In the genomic region with DNA sequence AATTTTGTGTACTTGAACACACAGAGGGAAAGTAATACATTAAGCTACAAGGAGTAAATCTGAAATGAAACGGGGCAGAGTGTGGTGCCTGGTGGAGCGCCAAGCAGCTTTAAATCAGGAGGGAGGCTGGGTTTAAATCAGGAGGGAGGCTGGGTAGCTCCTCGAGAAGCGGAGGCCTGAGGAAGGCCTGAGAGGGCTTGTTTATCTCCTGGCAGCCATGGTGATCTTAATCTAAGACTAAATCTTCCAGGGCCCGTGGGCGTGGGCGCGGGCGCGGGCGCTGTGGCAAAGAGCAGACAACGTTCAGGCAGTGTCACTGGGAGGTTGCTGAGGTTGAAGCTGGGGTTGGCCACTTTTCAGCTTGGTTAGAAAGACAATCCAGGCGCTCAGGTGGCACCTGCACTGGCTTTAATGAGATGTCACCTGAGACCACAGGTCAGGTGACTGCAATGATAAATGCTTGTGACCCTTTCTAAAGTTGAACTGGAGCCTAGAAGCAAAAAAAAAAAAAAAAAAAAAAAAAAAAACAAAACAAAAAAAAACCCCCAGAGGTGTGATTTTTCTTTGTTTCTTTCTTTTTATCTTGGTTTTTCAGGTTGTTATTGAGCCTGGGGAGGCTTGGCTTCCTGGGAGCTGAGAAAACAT, we compare ENCODE assay signal across 11 mouse cellular contexts. TPM values are rescaled to one million over a fixed set of nuclear protein-coding genes. Genes with fewer than 3 reads are reported as not detected.
DNase-seq lines count a peak whose midpoint lies in the region; ATAC-seq and TF ChIP-seq lines count a peak whose summit lies in the region.
"Had no signal": no experiment of that assay in that cellular context is flagged by ENCODE, and none has a peak within 500 bp of the region (broad histone marks: within the 10 kb centered on the region; RNA-seq: fewer than 3 reads in every experiment).

No protein-coding gene starts in this region.

- H3K36me3 ChIP-seq in hindbrain, embryonic 13.5 days, result no peaks in the 10 kb centered on the region
- H3K36me3 ChIP-seq: embryonic facial prominence, embryonic 13.5 days; lung, embryonic 15.5 days had no signal

- H3K4me1 ChIP-seq in hindbrain, embryonic 13.5 days (replicated peaks), result peaks cover 25% of the 10 kb centered on the region
- H3K4me1 ChIP-seq in olfactory bulb, adult 2 months (ENCODE audit: control insufficient read depth, insufficient read depth, low read length), result peaks cover 10% of the 10 kb centered on the region
- H3K4me1 ChIP-seq: lung, embryonic 15.5 days had no signal

- no peak for ATAC-seq in hindbrain, embryonic 13.5 days (ENCODE audit: low FRiP score)

- WGBS in hindbrain, embryonic 13.5 days, result 59% methylated on average over 13 of the region's 13 CpGs
- WGBS in olfactory bulb, adult 2 months, result 46% methylated on average over 13 of the region's 13 CpGs

- H3K27me3 ChIP-seq in hindbrain, embryonic 13.5 days, result no peaks in the 10 kb centered on the region
- H3K27me3 ChIP-seq: embryonic facial prominence, embryonic 13.5 days; lung, embryonic 15.5 days had no signal

- H3K4me2 ChIP-seq in hindbrain, embryonic 13.5 days, result no peak overlapping the region
- H3K4me2 ChIP-seq: embryonic facial prominence, embryonic 13.5 days; lung, embryonic 15.5 days had no signal

- no peak for TF ChIP-seq CTCF in layer of hippocampus, adult 2 months (conservative IDR thresholded peaks at IDR 0.05)
- no peak for TF ChIP-seq CTCF in olfactory bulb, adult 2 months (IDR thresholded peaks at IDR 0.05; ENCODE audit: insufficient read depth, low read depth, low read length)

- H3K9me3 ChIP-seq in hindbrain, embryonic 13.5 days, result no peaks in the 10 kb centered on the region
- H3K9me3 ChIP-seq: embryonic facial prominence, embryonic 13.5 days; lung, embryonic 15.5 days had no signal

- no peak overlapping the region for H3K4me3 ChIP-seq in layer of hippocampus, adult 2 months
- H3K4me3 ChIP-seq in hindbrain, embryonic 13.5 days, result no peak overlapping the region
- no peak overlapping the region for H3K4me3 ChIP-seq in olfactory bulb, adult 2 months (ENCODE audit: insufficient read depth, low read depth, low read length)
- H3K4me3 ChIP-seq: embryonic facial prominence, embryonic 13.5 days; lung, embryonic 15.5 days had no signal

- H3K27ac ChIP-seq in layer of hippocampus, adult 2 months, result peak overlapping the region; percentile 59; the same call in 1 of the 2 replicates
- H3K27ac ChIP-seq in hindbrain, embryonic 13.5 days, result peak overlapping the region; percentile 48; the same call in 1 of the 2 replicates
- H3K27ac ChIP-seq in olfactory bulb, adult 2 months (ENCODE audit: insufficient read depth, low read depth, low read length), result peak overlapping the region; percentile 12; the same call in 1 of the 2 replicates
- H3K27ac ChIP-seq: embryonic facial prominence, embryonic 13.5 days; lung, embryonic 15.5 days had no signal

- no peak for TF ChIP-seq POLR2A in olfactory bulb, adult 2 months (IDR thresholded peaks at IDR 0.05; ENCODE audit: insufficient read depth, low read depth, low read length)

- no peak for DNase-seq in layer of hippocampus, adult 2 months (ENCODE audit: low spot score in 2 of 2)
- no peak for DNase-seq in layer of hippocampus, postnatal 25 days (ENCODE audit: extremely low spot score in 1 of 2, low spot score in 1 of 2)
- peak; percentile 47 for DNase-seq in MN1 (ENCODE audit: low spot score)
- no peak for DNase-seq in yolk sac, embryonic 10.5 days (ENCODE audit: low spot score)
- no peak for DNase-seq in embryo, embryonic 10 days (ENCODE audit: low spot score)
- DNase-seq in heart, adult 9 months (ENCODE audit: low spot score in 2 of 2), result no peak
- DNase-seq: layer of hippocampus, postnatal 36 days had no signal

- H3K9ac ChIP-seq in hindbrain, embryonic 13.5 days, result peak overlapping the region; percentile 39; the same call in 1 of the 2 replicates
- H3K9ac ChIP-seq: embryonic facial prominence, embryonic 13.5 days; lung, embryonic 15.5 days had no signal

RNA-seq across cellular contexts. Expression of a gene that starts 22.2 kb away (rescaled TPM):
- total RNA-seq in layer of hippocampus, adult 2 months (2021), result 100 to 1,000 TPM; 143 to 157 TPM
- total RNA-seq in layer of hippocampus, postnatal 25 days (2021), result 100 to 1,000 TPM; 110 to 153 TPM
- polyA plus RNA-seq in hindbrain, embryonic 13.5 days (2015; fragmentation: Nextera tagmentation; extraction: Ambion mirVana), result 22.5 and 26.2 TPM in 2 replicates
- polyA plus RNA-seq in olfactory bulb, adult 2 months (2012; ENCODE audit: insufficient read depth, insufficient read length, low replicate concordance, missing spikeins), result 133 TPM in 1 of 2 replicates, not detected in the other

RNA-seq across cellular contexts. Expression of a gene that starts 38.8 kb away (rescaled TPM):
- total RNA-seq in layer of hippocampus, adult 2 months (2021), result 1 to 10 TPM; 2.0 to 2.1 TPM
- 1 to 10 TPM; 1.2 to 1.4 TPM for total RNA-seq in layer of hippocampus, postnatal 25 days (2021)
- polyA plus RNA-seq in hindbrain, embryonic 13.5 days (2015; fragmentation: Nextera tagmentation; extraction: Ambion mirVana), result 2.6 and 3.5 TPM in 2 replicates
- polyA plus RNA-seq in olfactory bulb, adult 2 months (2012; ENCODE audit: insufficient read depth, insufficient read length, low replicate concordance, missing spikeins), result not detected in 2 replicates
